Mouse (Mus musculus): ENCODE results near the gene Mrpl30. TPM values are rescaled to one million over a fixed set of nuclear protein-coding genes. Genes with fewer than 3 reads are reported as not detected.

Mrpl30 gene
- polyA plus RNA-seq, 1 experiment from 2014 or later, result 247 TPM

DNA sequence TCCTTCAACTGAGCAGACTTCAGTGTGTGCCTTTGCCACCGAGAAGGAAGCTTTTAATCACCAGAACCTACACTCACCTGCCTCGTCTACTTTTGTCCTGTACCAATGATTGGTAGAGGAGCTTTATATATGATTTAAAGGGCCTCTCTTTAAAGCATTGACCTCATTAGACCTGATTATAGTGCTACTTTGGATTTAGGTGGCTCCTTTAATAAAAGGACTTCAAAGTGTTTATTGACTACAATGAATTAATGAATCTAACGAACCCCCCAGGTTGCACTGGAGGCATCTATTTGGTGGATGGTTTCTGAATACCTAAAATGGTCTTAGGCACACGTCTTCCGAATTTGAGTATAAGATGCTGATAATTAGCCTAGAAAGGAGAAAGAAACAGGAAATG, 26.1 kb downstream of the Mrpl30 start, which contains the start of gene Lyg2:
Gene Lyg2, minus strand, starts transcription at position 101 of the 400 bp plus-strand sequence.
- no peaks in the 10 kb centered on the region for H3K9me3 ChIP-seq
- H3K36me3 ChIP-seq, result no peaks in the 10 kb centered on the region
- ATAC-seq (ENCODE audit: low FRiP score), result no peak
- no peak within 1 kb of the TSS for H3K4me3 ChIP-seq
- H3K27me3 ChIP-seq, result 0 out of 2 replicates have a peak, but pooled peaks cover 3% of the 10 kb centered on the region
- no peak within 1 kb of the TSS for H3K9ac ChIP-seq
- no peak within 1 kb of the TSS for H3K4me2 ChIP-seq
- no peak within 1 kb of the TSS for H3K27ac ChIP-seq
- no peaks in the 10 kb centered on the region for H3K4me1 ChIP-seq (replicated peaks)
- 83% methylated on average over 5 of the region's 5 CpGs for WGBS

DNA sequence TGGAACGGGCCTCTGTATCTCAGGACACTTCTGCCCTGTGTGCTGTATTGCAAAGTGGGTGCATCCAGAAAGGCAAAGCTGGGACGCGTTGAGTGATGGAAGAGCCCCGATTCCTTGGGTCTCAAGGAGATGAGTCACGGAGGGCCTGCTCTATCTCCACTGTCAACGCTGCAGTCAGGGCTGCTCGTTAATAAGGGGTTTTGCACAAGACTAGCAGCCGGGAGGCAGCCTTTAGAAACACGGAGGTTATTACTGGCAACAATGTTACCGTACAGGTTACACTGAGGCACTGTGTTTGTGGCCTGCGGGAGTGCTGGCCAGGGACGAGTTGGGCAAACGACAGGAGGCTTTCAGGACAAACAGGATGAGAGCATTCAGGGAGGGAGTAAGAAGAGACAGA, 27.4 kb downstream of the Mrpl30 start:
- Histone ChIP-seq H3K9ac (no peak overlapping the region), H3K4me3 (no peak overlapping the region), H3K4me2 (no peak overlapping the region), H3K4me1 (replicated peaks) (no peaks in the 10 kb centered on the region), H3K27ac (no peak overlapping the region), H3K36me3 (no peaks in the 10 kb centered on the region), H3K9me3 (no peaks in the 10 kb centered on the region), H3K27me3 (0 out of 2 replicates have a peak, but pooled peaks cover 3% of the 10 kb centered on the region)
- no peak for ATAC-seq (ENCODE audit: low FRiP score)
- 84% methylated on average over 13 of the region's 13 CpGs for WGBS

DNA sequence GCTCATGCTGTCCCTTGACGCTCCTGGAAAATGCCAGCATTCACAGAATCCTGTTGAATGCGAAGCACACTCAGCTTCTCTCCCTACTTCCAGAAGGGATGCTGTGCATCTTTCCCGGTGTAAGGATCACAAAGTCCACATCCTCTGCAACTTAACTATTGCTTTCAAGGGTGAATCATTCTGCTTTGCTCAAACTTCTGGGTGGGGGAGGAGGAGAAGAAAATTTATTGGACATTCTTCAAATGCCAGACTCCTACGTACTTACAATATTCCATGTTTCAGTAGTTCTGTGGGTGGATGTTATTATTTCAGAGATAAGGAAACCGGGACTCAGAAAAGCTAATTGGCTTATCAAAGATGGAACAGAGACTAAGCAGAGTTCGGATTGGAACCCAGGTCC, 27.8 kb downstream of the Mrpl30 start:
- ATAC-seq (ENCODE audit: low FRiP score), result no peak
- no peak overlapping the region for H3K9ac ChIP-seq
- H3K4me2 ChIP-seq, result no peak overlapping the region
- WGBS, result 83% methylated on average over 6 of the region's 6 CpGs
- H3K36me3 ChIP-seq, result no peaks in the 10 kb centered on the region
- H3K4me3 ChIP-seq, result no peak overlapping the region
- no peak overlapping the region for H3K27ac ChIP-seq
- no peaks in the 10 kb centered on the region for H3K4me1 ChIP-seq (replicated peaks)
- 0 out of 2 replicates have a peak, but pooled peaks cover 3% of the 10 kb centered on the region for H3K27me3 ChIP-seq
- no peaks in the 10 kb centered on the region for H3K9me3 ChIP-seq

DNA sequence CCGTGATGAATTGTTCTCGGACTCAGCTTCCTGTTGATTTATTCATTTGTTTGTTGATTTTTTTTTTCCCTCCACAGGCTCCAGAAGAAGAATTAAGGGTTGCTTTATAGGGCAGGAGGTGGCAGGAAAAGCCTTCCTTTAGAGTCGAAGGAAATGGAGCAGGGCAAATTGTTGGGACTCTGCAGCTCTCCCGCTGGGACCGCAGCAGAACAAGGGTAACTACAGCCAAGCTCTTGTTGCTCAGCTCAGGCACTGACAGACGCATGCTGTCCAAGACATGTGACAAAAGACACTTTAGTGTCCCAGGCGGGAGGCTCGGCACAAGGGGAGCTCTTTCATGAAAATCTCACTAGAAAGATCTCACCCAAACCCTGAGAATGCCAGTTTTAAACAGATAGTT, 32.3 kb downstream of the Mrpl30 start:
- H3K36me3 ChIP-seq, result no peaks in the 10 kb centered on the region
- ATAC-seq (ENCODE audit: low FRiP score), result no peak
- no peak overlapping the region for H3K27ac ChIP-seq
- H3K27me3 ChIP-seq, result no peaks in the 10 kb centered on the region
- H3K4me2 ChIP-seq, result no peak overlapping the region
- WGBS, result 51% methylated on average over 8 of the region's 8 CpGs
- no peaks in the 10 kb centered on the region for H3K9me3 ChIP-seq
- H3K4me1 ChIP-seq (replicated peaks), result no peaks in the 10 kb centered on the region
- no peak overlapping the region for H3K9ac ChIP-seq
- no peak overlapping the region for H3K4me3 ChIP-seq

DNA sequence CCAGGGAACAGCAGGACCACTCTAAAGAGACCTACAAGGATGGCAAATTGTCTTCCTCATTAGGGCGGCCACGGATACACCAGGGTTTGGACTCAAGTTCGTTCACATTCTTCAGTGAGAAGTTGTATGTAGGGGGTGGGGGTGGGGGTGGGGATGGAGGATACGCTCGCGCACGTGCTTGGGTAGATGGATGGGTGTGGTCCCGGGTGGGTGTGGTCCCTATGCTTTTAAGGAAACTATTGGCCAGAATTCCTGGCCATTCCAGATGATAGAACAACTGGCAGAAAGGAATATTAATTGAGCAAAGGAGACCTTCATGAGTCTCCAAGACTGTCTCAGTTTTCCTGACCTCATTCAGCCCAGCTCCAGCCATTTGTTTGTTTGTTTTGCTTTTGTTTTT, 35.7 kb downstream of the Mrpl30 start:
- Histone ChIP-seq H3K4me3 (no peak overlapping the region), H3K27ac (no peak overlapping the region), H3K4me2 (no peak overlapping the region), H3K9me3 (no peaks in the 10 kb centered on the region), H3K36me3 (no peaks in the 10 kb centered on the region), H3K27me3 (no peaks in the 10 kb centered on the region), H3K4me1 (replicated peaks) (no peaks in the 10 kb centered on the region), H3K9ac (no peak overlapping the region)
- WGBS, result 86% methylated on average over 8 of the region's 8 CpGs
- ATAC-seq (ENCODE audit: low FRiP score), result no peak

DNA sequence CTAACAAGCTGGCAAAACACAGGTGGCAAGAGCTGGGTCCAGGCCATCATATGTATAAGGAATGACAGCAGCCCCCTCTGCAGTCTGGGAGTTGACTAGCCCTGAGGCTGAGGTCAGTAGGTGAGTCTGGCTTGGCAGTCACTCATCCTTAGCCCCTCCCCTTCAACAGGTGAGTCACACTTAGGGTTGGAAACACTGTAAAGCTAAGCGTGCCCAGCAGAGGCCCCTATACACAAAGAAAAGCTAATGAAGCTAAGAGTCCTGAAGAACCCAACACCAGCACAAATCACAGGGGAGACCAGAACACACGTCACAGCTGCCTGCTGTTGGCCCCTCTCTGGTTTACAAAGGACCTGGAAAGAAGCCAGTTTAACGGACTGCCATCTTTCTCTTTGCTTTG, 41.5 kb downstream of the Mrpl30 start:
- no peak overlapping the region for H3K27ac ChIP-seq
- H3K27me3 ChIP-seq, result no peaks in the 10 kb centered on the region
- H3K4me1 ChIP-seq (replicated peaks), result no peaks in the 10 kb centered on the region
- H3K36me3 ChIP-seq, result no peaks in the 10 kb centered on the region
- no peak overlapping the region for H3K4me2 ChIP-seq
- no peak overlapping the region for H3K9ac ChIP-seq
- no peak for ATAC-seq (ENCODE audit: low FRiP score)
- no peak overlapping the region for H3K4me3 ChIP-seq
- H3K9me3 ChIP-seq, result no peaks in the 10 kb centered on the region
- WGBS, result 20% methylated on average over 3 of the region's 3 CpGs

Other genes starting within 250 kb of the Mrpl30 start
- gene 2010300C02Rik, start 170.4 kb upstream of the Mrpl30 start, polyA plus RNA-seq (2015; fragmentation: Nextera tagmentation; extraction: Ambion mirVana), result 1.6 and 1.7 TPM in 2 replicates
- 21.5 and 22.3 TPM in 2 replicates for gene Tsga10, start 24.0 kb upstream of the Mrpl30 start, polyA plus RNA-seq (2015; fragmentation: Nextera tagmentation; extraction: Ambion mirVana)
- gene Lipt1, start 18.7 kb upstream of the Mrpl30 start, polyA plus RNA-seq (2015; fragmentation: Nextera tagmentation; extraction: Ambion mirVana), result 6.5 and 7.6 TPM in 2 replicates
- gene Mitd1, start 66 bp upstream of the Mrpl30 start, polyA plus RNA-seq (2015; fragmentation: Nextera tagmentation; extraction: Ambion mirVana), result 18.3 and 19.3 TPM in 2 replicates
- gene Lyg2, start 26.0 kb downstream of the Mrpl30 start, polyA plus RNA-seq (2015; fragmentation: Nextera tagmentation; extraction: Ambion mirVana), result not detected in 2 replicates
- gene Lyg1, start 67.3 kb downstream of the Mrpl30 start, polyA plus RNA-seq (2015; fragmentation: Nextera tagmentation; extraction: Ambion mirVana), result not detected in 2 replicates
- gene Txndc9, start 107.4 kb downstream of the Mrpl30 start, polyA plus RNA-seq (2015; fragmentation: Nextera tagmentation; extraction: Ambion mirVana), result 166 and 180 TPM in 2 replicates
- gene Eif5b, start 107.5 kb downstream of the Mrpl30 start, polyA plus RNA-seq (2015; fragmentation: Nextera tagmentation; extraction: Ambion mirVana), result 27.9 and 28.4 TPM in 2 replicates
- gene Rev1, start 239.3 kb downstream of the Mrpl30 start, polyA plus RNA-seq (2015; fragmentation: Nextera tagmentation; extraction: Ambion mirVana), result 38.9 and 43.5 TPM in 2 replicates